Mouse (Mus musculus) layer of hippocampus, postnatal 25 days (tissue): ENCODE results near the gene Rpl7l1. TPM values are rescaled to one million over a fixed set of nuclear protein-coding genes. Genes with fewer than 3 reads are reported as not detected.
"Not testable (repeated sequence)": the region's sequence is repeated elsewhere in the genome, so short reads cannot be mapped to it uniquely, and the experiment has no call there.

Experiments used
- DNase-seq, 2 experiments: peaks; one replicate each; pipeline ENCODE4 v3.0.0; 2022; ENCODE audit warnings: mixed read lengths in 2 of 2, low spot score in 1 of 2; ENCODE audit errors: extremely low spot score in 1 of 2
- total RNA-seq, 2 experiments: library from RNA; stranded (reverse); gene quantifications; 2 replicates each; pipeline ENCODE4 v1.2.3; 2021

Rpl7l1 gene
- total RNA-seq, 2 experiments from 2014 or later, result 51.4 to 53.8 TPM

DNA sequence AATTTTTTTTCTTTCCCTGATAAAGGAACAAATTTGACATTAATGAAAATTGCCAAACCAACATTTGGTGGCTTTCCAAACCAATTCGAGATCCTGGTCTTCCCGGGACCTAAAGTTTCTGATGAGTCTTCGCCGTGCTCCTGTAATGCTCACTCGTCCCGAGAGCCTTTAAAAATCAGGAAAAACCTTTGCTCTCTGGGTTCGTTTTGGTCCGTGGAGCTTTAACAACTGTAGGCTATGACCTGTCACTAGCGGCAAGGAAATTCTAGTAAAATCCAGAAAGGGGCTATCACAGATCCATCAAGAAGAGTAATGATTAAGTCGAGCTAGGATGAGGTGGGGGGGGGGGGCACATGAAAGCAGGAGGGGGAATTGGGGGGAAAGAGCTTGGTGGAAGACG lies 596 bp downstream of the Rpl7l1 start:
- no peak for DNase-seq

DNA sequence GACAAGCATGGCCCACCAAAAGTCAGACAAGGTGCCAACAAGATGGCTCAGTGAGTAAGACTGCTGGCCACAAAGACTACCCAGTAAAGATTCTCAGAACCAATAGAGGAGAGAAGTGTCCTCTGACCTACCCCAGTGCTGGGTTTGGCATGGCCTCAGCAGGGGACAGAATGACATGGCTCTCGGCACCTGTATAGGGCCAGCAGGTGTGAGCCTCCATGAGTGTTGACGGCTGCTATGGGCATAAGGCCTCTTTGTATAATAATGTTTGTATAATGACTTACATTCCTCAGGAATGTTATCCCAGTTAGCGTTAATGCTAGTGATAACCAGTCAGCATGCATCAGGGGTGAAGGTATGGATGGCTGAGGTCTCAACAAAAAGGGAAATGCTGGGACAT lies 6.4 kb downstream of the Rpl7l1 start:
- DNase-seq, result no peak

GRCm38 (mm10) chr17:46775070-46775469 lies 7.4 kb downstream of the Rpl7l1 start:
- DNase-seq, result no peak

GRCm38 (mm10) chr17:46774131-46774472 lies 8.4 kb downstream of the Rpl7l1 start:
- no peak for DNase-seq

DNA sequence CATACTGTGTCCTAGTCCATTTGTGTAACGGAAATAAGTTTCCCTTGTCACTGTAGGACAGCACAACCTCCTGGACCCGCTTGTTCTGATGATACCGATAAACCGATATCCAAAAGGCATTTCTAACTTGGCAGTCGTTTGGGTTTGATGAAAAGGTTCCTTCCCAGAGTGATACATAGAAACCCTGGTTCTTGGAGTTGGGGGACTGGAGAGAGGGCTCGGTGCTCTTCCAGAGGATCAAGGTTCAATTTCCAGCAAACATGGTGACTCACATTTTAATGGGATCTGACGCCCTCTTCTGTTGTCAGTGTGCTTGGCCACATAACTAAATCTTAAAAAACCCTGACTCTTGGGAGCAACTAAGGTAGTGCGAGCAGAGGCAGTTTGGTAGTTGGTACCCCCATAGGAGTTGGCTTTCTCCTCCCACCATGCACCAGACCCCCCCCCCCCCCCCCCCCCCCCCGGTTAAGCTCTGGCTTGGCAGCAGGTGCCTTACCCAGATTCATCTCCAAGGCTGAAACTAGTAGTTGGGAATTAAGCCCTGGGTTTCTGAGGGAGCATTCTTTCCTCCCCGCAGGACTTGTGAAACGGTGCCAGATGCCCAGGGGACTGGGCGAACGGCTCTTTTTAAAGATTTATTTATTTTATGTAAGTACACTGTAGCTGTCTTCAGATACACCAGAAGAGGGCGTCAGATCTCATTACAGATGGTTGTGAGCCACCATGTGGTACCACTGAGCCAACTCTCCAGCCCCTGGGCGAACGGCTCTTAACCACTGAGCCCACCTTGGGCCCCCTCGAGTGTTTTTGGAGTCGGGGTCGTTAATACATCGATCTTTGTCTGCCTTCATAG lies 9.0 kb downstream of the Rpl7l1 start:
- no peak for DNase-seq

- DNase-seq, result peak; percentile 67 to 83
Observed at GRCm38 (mm10) chr17:46772404-46773277, 9.8 kb downstream of the Rpl7l1 start, which contains the start of gene 2310039H08Rik. TSS of gene 2310039H08Rik (plus strand) at chr17:46772635.

- DNase-seq, result no peak
Observed at GRCm38 (mm10) chr17:46772038-46772403, 10.5 kb downstream of the Rpl7l1 start.

- DNase-seq, result no peak
Observed at GRCm38 (mm10) chr17:46771616-46772015, 10.9 kb downstream of the Rpl7l1 start.

DNA sequence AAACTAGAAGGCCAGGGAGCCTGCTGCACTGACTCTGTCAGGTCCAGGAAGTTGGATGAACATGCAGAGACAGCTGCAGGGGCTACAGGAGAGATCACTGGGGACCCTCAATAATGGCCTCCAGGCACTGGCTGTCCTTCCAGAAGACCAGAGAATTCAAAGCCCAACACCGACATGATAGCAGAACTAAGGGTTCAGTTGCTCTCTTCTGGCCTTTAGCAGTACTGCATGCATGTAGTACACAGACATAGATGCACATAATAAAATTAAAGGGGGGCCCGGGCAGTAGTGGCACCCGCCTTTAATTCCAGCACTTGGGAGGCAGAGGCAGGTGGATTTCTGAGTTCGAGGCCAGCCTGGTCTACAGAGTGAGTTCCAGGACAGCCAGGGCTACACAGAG lies 11.4 kb downstream of the Rpl7l1 start:
- no peak for DNase-seq

DNA sequence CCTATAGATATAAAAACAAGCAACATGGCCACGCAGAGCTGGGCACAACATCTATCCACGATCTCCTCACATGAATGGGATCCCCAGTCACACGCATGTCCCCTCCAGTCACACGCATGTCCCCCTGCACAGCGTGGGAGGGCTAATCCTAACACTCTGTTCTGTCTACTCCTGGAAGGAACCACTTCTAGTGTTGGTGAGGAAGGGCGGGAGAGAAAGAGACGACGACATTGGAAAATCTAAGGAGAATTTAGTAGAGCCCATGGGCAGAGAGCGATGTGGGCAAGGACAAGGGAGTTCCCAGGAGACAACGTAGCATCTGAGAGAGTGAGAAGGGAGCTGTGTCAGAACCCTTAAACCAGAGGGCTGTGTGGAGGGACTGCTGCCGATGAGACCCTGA lies 11.9 kb downstream of the Rpl7l1 start:
- no peak for DNase-seq

GRCm38 (mm10) chr17:46767868-46768267 lies 14.6 kb downstream of the Rpl7l1 start:
- DNase-seq, result no peak

DNA sequence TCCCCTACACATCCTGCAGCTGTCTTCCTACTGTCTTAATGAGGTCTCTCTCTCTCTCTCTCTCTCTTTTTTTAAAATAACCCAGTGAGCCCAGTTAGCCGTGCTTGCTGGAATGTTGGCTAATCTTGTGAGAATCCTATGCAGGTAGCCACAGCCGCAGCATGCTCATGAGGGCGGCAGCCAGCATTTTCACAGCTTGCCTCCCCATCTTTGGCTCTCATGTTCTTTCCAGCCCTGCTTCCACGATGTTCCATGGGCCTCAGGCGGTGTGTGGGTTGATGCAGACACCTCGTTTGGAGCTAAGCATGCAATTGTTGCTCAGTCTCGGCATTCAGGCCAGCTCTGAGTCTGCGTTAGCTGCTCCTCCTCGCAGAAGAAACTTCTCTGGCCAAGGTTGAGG lies 17.6 kb downstream of the Rpl7l1 start:
- not testable (repeated sequence) for DNase-seq

DNA sequence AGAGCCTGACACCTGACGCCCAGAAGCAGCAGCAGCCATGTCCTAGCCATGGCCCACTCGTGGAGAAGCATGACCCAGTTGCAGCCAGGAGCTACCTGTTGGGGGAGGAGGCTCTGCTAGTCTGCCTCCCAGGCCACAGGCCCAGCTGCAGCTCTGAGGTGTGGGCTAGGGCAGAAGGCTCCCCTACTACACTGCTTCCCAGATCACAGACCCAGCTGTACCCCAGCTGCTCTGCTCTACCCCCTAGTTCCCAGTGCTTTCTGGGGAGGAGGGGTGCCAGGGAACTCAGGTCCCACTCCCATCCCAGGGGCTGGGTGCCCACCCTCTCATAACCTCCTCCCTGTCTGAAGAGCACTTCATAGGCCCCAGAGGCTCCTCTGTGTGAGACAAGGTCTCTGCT lies 18.9 kb downstream of the Rpl7l1 start, which contains the start of gene Ptcra:
TSS of gene Ptcra (minus strand) at position 169 of the 400 bp plus-strand sequence.
- no peak for DNase-seq

- no peak for DNase-seq
Observed at GRCm38 (mm10) chr17:46758753-46759152, 23.7 kb downstream of the Rpl7l1 start.

DNA sequence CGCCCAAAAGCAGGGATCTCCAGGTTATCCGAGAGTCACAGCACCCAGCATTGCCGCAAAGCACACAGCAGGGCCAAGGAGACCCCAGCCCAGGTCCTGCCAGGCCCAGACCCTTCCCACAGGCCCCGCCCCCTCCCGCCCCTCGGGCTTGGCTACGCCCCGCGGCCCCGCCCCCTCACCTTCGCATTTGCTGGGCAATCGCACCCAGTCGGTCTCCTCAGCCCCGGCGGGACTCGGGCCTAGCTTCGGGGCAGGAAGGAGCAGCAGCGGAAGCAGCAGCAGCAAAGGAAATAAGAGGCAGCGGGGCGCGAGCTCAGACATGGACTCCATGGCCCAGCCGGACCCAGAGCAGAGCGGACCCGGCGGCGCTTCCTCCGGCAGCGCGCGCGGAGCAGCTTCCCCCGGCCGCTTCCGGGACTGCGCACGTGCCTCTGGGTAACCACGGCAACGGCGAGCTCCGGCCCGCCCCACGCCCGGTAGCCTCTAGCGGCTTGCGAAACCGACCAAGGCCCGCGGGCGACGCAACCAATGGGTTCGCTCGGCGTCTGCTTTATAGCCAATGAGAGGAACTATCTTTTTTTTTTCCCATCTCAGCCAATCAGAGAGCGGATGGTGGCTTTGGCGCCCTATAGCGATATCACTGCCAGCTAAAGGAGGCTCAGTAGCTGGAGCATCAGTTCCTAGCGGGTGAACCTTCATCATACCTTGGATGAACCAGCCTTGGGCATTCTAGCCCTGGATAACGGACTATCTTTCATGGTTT lies 30.5 kb downstream of the Rpl7l1 start, which contains the start of gene Cnpy3:
TSS of gene Cnpy3 (minus strand) at position 421 of the 763 bp plus-strand sequence.
- peak; percentile 84 to 92 for DNase-seq

DNA sequence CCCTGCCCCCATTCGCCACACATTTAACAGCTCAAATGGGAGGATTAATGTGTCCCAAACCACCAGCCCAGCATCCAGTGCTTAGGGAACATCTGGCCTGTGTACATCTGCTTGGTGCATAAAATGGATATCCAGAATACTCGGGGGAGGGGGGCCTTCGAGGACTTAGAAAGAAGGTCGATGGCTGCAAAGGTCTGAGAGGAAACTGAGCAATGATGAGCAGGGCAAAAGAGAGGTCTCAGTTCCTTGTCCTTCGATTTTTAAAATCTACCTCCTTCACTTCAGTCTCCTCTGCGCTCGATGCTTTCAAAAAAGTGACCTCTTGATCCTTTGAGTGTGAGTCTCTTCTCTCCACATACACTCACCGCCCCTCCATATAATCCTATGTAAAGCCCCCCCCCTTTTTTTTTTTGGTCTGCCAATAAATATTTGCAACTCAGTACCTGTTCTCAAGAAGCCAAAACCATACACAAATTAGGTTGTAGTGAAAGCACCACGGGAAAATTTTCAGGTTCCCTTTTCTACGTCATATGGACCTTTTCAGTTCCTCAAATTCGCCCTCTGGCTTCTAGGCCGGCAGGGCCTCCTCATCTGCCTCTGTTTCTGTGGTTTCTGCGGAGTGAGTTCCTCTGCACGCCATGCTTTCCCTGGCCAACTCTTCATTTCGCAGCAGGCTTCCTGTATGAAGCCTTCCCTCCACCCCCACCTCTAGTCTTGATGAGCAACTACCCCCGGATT lies 31.2 kb downstream of the Rpl7l1 start:
- no peak for DNase-seq

GRCm38 (mm10) chr17:46750580-46750979 lies 31.9 kb downstream of the Rpl7l1 start:
- no peak for DNase-seq

DNA sequence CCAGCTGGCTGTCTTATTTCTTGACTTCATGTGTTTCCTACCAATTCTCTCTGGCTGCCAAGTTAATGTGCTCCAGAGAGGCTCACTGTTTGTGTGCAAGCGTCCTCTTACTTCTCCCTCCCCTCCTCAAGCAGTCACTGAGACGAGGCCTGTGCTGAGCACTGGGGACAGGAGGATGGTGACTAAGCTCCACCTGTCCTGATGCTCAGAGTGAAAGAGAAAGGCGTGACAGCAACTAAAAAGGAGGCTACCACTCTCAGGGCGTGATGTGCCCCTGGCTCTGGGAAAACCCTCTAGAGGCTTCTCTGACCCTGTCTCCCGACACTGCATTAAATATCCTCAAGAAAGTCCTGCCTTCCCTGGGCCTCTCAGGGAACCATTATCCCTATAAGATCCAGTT lies 33.2 kb downstream of the Rpl7l1 start:
- no peak for DNase-seq

DNA sequence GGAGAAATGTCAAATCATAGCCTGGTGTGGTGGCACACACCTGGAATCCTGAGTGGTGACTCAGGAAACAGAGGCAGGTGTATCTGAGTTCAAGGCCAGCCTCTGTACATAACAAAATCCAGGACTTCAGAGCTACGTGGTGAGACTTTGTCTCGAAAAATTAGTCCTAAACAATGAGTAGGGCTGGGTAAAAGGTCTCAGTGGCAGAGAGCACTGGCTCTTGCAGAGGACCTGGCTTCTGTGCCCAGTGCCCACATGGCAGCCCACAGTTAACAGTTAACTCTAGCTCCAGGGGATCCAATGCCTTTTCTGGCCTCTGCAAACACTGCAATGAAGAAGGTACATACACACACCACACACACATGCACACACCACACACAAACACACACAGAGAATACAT lies 34.7 kb downstream of the Rpl7l1 start:
- DNase-seq, result no peak

GRCm38 (mm10) chr17:46747234-46747633 lies 35.2 kb downstream of the Rpl7l1 start:
- DNase-seq, result no peak
